Mouse (Mus musculus) fat pad, adult 2 months (tissue): ENCODE measurements at regions not wholly inside any gene's neighbourhood (a gene's known extent, or its start where the extent isn't known, plus 50 kb on each side); places are given as distances from the start of the nearest gene placed in this dataset.
"Not testable (repeated sequence)": the region's sequence is repeated elsewhere in the genome, so short reads cannot be mapped to it uniquely, and the experiment has no call there.

Source experiments
- DNase-seq: peaks from one replicate; pipeline ENCODE4 v3.0.0-alpha.2; 2011; ENCODE audit warnings: low read depth, low spot score; ENCODE audit errors: extremely low read depth

DNA sequence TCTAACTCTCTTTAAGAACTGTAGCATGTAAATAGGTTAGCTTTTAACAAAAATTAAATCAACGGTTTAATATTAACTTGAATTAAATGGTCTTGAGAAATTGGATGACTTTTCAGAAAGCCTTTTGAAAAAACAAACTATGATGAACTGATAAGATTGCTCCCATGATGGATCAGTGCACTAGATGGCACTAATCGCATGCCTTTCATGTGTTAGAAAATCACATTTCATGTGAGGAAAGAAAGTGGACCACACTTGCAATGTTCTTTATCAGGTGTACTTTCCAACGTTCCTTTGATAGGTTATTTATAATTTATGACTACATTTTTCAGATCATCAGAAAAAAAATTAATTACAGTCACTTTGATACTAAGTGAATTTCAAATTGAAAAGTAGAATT lies 1003.2 kb upstream of the 4930412O13Rik start:
- DNase-seq = no peak

DNA sequence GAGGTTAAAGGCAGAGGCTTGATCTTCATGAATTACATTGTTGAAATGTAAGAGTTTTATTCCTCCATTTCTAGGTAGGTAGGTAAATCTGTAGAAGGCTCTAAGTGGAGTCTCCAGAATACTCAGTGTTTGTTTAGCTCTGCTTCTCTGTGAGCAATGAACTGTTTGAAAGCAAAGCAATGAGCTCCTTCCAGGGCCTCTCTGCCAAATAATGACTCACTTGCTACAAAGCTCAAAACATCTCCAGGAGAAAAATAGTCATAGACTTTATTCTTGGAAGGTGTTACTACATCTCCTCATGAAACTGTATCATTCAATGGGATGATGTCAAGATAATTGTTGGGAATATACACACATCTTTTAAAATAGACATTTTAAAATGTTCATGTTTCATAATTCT lies 968.6 kb upstream of the 4930412O13Rik start:
- DNase-seq = no peak

DNA sequence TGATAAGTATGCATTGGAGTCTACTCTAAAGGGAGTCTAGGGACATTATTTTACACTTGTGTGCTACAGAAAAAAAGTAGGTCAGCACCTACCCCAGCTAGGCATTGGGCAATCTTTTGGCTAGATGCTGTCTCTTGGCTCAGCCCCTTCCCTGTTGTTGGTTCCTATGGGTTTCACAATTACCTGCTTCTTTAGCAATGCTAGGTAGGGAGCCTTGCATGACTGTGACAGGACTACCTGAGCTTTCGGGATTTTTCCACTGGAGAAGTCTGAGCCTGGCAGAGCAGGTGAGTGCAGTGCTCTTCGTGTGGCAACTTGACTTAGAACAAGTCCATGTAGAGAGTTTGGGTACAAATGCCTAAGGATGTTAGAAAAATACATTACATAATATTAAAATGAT lies 956.2 kb upstream of the 4930412O13Rik start:
- peak; percentile 98 for DNase-seq

DNA sequence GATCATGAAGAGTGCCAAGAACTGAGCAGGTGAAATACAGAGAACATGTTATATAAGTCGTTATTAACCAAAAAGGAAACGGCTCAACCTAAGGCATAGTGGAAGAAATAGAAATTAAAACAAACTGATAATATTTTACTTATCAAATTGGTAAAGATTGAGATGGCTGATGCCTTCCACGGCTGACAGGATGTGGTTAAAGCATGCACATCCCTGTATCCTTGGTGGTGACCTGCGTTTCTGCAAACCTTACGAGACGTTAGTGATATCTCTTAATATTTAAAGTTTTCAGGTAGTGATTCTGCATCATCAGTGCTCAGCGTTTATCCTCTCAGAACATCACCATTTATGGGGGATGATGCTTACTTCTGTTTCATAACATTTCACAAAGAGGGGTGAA lies 939.5 kb upstream of the 4930412O13Rik start:
- no peak for DNase-seq

DNA sequence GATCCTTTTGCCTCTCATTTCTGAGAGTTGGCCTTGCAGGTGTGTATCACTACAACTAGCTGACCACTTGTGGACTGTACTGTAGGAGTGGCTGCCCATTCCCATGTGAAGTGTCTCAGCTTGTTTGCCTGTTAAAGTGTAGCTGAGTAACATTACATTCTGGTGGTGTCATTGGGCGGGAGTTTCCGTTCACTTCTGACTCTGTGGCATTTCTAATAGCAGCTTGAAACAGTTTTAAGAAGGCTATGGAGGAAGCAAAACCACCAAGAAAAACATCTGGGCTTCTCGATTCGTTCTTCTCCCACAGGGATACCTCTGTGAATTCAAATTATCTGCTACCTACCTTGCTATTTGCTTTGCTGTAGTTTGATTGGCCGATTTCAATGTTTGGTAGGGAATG lies 922.1 kb upstream of the 4930412O13Rik start:
- DNase-seq = no peak

DNA sequence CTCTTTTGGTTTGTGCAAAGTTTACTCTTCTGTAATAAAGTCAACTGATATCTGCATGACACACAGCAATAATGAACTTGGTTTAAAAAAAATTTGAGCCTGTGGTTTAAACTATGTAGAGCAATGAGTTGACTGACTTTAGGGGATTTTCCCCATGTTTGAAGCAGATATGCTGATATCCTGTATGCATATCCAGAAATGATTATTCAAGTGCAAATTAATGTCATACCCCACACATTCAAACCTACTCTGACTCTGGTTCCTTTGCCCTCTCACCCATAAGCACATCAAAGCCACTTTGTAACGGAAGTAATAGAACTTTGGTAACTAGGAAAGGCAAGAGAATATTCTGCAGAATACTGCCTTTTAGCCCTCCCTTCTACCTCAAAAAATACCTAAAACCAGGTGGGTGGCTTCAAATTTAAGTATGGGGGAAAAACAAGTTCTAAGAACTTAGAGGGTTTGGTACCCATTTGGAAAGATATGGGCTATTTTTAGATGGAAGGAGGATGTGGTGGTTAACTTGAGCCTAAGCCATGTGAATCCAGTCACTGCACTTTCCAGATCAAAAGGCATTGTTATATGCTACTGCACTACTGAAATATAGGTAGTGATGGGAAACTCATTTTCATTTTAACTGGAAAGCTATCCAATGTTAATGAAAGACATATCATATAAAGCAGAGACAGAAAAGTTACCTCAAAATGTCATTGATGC lies 915.9 kb upstream of the 4930412O13Rik start:
- no peak for DNase-seq

DNA sequence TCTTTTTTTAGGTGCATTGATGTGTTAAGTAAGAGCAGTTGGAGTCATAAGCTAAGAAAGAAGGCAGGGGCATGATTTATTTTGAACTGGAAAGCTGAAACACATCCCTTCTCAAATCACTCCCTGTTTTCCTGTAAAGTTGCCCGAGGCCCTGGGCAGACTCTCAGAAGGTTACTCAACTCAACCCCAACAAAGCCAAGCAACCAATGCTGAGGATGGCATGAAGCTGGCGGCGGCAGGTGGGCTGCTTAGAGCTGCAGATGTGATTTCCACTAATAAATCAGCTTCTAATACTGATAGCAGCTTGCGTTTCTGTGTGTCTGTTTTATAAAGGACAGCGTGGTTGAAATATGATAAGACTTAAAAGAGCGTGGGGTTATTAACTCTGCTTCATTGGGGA lies 905.4 kb upstream of the 4930412O13Rik start:
- no peak for DNase-seq

DNA sequence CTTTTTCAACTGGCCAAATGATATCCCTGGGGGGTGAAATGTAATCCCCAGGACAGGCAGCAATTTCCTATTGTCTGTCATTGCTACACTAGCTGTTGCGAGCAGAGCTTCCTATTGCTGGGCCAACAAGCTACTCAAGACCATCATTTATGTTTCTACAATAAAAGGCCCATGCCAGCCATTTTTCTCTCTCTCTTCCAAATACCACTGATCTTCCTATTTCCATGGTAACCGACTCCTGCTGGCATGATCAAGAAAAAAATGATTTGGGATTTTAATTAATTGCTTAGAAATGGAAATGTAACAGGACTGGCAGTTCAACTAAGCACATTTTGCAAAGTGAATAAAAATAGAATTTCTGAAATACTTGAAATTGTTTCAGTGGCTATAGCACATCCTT lies 868.7 kb upstream of the 4930412O13Rik start:
- DNase-seq = no peak

DNA sequence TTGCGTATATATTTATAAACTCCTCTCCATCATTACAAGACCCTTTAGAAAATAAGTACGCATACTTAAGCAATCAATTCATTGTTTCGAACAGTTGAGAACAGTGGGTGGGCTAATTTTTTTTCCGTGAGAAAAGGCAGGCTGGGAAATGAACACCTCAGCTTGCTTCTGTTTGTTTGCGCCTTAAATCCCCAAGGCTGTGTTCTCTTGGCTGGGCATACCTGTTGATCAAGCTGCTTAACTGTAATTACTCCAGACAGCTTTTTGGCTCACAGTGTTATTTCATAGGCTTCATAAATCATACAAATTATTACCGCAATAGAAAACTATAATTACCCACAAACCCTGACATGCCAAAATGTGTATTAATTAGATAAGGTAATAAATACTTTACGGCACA lies 848.0 kb upstream of the 4930412O13Rik start:
- peak; percentile 72 for DNase-seq

DNA sequence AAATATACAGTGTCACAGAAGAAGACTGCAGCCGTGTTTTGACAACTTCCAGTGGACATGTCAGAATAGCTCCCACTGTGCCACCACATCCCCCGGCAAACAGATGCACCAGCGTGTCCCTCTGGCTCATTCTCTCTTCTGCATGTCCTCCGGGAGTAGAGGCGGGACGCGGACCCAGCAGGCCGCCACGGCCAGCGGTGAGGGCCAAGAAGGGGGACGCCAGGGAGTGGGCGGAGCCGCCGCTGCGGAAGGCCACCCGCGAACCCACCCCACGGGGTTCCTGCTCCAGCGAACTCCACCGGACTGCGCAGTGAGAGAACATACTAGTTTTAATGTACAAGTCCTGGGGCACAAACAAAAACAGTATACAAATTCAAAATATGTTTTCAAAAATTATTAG lies 838.7 kb upstream of the 4930412O13Rik start:
- not testable (repeated sequence) for DNase-seq

DNA sequence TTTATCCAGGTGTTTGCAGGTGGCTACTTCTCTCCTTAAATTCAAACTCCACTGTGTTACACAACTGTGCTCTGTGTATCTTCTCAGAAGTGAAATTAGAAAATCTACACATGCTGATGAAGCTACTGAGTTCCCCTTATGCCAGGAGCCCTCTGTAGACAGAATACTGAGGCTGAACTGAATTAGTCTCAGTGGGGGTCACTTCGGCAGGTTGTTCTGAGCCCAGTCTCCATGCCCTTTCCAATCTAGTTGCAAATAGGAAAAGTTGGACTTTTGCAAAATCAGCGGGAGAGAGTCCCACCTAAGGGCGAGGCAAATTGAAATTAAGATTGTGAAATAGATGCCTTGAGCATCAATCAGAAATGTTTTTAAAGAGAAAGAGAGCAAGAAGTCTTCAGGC lies 833.1 kb upstream of the 4930412O13Rik start:
- no peak for DNase-seq

DNA sequence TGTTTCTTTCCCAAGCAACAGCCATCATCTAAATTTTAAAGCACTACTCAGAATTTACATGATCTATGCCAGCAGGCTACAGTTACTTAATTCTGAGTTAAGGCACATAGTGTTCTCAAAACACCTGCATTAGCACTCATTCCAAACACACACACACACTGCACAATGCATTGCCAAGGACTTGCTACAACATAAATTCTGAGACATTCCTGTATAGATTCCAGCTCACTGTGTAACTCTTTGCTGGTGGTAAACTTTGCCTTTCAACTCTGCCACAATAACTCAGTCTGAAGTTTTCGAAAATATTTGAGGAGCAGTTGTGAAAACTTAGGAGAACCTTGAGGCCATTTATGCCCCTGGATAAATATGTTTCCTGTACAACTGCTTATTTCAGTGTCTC lies 807.2 kb upstream of the 4930412O13Rik start:
- DNase-seq = peak; percentile 76

DNA sequence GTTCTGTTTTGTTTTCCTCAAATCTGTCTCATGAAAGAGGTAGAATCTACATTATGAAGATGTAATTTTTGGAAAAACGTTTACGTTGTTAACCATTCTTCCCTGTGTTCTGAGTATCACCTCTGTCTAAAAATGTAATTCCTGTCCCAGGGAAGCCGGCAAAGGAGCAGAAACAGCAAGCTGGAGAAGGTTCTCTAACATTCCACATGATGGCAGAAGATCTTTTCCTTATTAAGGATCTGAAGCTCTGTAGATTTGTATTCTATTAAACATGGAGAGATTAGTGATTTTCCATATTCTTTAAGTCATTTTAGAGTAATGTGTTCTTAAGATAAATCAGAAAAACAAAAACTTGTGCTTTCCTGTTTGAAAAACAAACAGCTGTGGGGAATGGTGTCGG lies 802.9 kb upstream of the 4930412O13Rik start:
- no peak for DNase-seq

DNA sequence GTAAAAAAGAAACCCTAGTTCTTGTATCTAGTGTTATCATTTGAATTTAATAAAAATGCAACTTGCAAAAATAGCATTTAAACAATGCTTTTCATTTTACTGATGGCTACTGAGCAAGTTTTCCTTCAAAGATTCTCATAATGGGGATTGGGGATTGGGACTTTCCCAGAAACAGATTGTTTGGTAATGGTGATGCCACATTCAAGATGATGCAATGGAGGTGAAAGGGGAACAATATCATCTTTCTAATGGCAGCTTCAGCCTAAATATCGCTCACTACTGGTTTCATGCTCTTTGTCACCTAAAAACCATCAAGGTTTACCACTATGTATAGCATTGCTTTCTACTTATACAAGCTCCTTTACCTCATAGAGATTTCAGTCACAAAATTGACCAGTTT lies 799.3 kb upstream of the 4930412O13Rik start:
- no peak for DNase-seq

DNA sequence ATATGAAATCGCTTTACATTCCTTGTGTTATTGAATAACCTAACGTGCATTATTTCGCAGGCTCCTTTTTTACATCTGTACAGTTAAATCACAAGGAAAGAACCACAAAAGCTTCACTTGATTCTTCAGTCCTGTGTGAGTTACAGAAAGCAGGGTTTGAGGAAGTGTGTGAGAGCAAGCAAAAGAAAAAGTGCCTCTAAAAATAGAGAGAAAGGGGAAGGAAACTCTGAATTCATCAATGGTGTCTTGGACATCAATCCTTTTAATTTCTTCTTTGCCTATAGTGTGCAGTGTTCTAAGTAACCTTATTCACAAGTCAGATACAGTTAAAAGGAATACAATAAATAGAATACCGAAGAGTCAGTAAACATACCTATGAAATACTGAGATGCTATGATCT lies 785.7 kb upstream of the 4930412O13Rik start:
- no peak for DNase-seq

DNA sequence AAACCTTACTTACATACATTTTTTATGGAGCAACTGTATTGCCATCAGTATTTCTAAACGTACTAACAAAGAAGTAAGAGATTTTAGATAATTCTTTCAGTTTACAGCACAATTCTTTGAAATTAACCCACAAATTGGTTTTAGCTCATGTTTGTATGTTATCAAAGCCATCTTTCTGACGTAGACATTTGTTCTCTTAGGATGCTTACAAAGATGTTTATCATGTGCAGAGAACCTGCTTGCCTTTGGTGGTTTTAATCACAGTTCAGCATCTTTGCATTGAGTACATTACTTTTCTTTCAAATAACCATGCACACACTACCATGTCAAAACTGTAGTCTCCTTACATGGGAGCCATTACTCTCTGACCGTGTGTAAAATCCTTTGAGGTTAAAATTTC lies 764.4 kb upstream of the 4930412O13Rik start:
- no peak for DNase-seq

DNA sequence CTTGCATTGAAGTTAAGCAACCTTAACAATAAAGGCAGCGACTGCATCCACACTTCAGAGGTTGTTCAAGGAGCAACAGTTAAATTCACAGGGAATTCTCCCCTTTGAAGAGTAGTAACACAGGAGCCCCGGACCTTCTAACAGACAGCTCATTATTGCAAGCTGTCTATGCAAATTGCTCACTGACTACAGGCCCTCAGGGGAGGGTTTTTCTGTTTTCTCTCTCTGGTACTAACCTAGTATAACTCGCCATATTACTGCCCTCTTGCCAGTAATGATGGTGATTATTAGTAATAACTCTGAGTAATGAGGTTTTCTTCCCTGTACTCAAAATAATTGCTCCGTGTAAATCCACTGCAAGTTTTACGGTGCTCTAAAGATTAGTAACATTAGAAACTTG lies 763.5 kb upstream of the 4930412O13Rik start:
- no peak for DNase-seq

DNA sequence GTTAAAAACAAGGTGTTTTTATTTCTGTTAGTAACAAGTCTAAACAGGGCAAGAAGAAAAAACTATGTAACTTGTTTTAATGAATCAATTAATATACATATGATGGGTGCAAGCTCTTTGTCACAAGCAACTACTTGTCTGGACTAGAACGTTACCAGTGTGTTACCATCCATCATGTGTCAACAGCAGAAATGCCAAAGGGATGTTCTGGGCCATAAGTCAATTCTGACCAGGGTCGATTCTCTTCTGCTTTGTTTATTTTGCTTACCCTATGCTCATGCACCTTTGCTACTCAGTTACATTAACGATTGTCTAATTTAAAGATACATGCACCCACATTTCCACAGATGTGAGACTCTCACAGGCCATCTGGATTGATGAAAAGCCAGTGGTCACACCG lies 744.1 kb upstream of the 4930412O13Rik start:
- DNase-seq = peak; percentile 57

DNA sequence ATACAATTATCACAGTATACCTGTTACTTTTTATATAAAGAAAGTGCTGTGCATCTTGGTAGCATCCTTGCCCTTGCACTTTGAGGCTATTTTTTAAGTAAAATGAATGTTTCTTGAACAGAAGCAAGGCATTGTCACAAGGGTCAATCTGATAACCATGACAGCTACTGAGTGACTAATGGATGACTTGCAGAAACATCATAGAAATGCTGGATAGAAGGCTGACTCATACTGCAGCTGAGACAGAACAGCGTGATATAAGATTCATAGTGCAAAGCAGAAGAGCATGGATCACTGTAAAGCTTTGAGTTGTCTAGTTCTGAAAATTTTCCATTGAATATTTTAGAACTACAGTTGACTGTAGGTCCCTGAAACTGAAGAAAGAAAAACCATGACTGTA lies 739.6 kb upstream of the 4930412O13Rik start:
- DNase-seq = no peak

DNA sequence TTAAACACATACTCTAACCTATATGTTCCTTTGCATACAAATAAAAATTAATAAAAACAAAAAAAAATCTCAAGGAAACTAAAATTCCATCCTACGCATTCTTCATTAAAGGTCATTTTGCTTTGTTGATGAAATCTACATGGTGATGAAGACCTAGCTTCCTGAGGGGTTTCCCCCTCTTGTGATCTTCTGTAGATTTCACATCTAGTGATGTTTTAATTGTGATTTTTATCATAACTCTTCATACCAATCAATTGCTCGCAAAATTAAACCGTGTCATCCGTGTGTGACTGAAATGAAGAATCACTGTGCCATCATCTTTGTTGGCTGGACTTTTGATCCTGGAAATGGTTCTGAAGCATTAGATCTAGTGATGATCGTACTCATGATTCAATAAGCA lies 725.4 kb upstream of the 4930412O13Rik start:
- no peak for DNase-seq

DNA sequence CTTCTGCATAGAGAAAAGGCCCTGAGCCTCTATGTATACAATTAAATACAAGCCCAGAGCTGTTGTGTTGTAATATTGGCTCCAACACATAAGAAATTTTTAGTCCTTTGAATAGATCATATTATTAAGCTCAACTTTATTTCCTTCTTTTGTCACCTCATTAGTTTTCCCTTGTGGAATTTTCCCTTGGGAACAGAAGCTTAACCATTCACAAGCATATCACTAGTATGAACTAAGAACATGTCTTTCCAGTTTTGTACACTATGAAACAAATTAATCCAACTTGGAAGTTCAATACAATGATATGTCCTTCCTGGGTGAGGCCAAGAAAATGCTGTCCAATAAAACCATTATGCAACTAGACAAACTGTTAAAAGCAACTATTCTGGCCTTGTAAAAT lies 720.9 kb upstream of the 4930412O13Rik start:
- DNase-seq = peak; percentile 70

DNA sequence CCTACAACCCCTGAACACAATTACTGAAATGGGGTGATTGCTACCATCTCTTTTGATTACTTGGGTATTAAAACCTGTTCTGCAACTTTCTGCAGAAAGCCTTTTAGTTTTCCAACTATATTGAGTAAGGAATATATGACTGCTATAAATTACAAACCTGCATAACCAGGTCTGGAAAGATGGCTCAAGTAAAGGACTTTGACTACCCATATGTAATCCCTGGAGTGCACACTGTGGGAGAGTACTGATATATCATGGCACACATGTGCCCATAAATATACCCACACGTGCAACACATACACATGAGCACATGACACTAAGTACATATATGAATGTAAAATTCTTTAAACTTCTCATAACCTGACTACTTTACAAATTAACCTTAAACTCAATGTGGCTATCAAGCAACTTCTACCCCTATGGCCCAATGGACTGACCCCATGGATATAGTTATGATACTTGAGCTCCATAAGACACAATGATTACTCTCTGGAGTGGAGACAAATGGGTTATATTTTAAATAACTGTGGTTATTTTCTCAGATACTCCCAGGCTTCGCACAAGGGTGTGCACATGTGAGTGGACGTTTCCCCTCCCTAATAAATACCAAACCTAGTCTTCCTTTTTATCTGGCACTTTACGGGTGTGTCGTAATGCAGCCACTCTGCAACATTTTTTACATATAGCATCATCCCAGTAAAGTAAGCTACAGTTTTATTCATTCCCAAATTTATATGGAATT lies 717.1 kb upstream of the 4930412O13Rik start:
- peak; percentile 65 for DNase-seq

DNA sequence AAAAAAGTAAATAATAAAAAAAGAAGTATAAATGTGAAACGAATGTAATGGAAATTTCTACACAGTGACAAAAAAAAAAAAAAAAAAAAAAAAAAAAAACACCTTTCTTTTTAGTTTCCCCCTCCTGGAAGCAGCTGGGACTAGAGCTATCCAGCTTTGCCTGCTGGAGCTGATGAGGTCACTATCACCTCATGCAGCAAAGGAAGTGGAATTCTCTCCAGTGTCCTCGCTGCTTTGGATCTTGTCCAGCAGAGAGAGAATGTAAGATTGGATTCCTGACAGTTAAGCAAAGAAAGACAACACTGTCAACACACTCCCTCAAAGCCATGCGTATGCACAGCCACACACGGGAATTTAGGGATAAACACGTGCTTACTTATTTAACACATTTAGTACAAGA lies 698.9 kb upstream of the 4930412O13Rik start:
- no peak for DNase-seq
